Mouse (Mus musculus): ENCODE measurements around the gene Gm20431. TPM values are rescaled to one million over a fixed set of nuclear protein-coding genes. Genes with fewer than 3 reads are reported as not detected.

The Gm20431 gene
- total RNA-seq, 2 experiments from 2014 or later = 30.8 to 32.7 TPM

DNA sequence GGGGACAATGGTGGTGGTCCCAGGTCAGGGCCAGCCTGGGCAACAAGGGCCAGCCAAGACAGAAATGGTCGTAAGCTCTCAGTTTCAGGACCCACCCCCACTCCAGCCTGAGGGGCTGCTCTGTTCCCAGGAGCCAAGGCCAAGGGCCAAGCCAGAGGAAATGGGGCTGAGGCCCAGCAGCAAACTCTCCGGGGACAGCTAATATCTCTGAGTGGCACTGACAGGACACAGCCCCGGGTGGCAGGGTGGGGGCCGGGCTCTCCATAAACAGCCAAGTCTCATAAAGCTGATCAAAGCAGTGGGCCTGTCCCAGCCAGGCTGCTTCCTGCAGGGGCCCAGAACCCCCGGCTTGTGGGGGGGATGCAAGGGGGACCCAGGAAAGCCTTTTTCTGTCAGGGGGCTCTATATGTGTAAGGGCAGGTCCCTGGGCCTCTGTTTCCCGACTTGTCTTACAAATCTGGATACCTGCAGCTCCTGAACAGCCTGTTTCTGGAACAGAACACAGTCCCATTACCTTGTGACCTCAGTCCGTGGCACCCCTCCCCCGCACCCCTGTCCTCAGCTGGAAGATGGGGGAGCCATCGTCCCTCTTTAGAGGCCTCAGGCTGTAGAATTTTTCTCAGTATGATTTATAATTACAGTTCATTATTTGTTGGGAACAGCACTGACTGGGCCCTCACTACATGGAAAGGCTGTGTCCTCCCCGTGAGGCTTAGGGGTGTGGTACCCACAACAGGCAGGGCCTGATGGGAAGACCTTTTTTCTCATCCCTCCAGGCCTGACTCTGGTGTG is 77.9 kb downstream of the Gm20431 start:
- no peak for DNase-seq
- intact Hi-C loops (cut with DNase I) = no loop called here

DNA sequence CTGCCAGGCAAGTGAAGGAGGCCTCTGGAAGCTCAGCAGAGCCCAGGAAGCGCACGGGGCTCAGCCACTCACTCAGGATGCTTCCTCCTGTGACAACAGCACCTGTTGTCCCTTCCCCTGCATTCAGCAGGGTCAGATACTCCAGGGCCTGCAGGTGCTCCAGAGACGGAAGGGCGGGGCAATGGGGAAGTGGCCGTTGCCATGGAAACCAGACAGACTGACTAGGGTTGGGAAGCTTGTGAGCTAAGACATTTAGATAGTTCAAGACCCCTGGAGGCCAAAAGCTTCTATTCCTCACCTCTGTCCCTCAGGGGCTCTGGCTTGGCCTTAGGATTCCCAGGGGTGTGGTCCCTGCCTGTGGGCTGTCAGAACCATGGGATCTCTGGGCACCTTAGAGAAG is 82.8 kb downstream of the Gm20431 start:
- intact Hi-C loops (cut with DNase I) = no loop called here
- no peak for DNase-seq

DNA sequence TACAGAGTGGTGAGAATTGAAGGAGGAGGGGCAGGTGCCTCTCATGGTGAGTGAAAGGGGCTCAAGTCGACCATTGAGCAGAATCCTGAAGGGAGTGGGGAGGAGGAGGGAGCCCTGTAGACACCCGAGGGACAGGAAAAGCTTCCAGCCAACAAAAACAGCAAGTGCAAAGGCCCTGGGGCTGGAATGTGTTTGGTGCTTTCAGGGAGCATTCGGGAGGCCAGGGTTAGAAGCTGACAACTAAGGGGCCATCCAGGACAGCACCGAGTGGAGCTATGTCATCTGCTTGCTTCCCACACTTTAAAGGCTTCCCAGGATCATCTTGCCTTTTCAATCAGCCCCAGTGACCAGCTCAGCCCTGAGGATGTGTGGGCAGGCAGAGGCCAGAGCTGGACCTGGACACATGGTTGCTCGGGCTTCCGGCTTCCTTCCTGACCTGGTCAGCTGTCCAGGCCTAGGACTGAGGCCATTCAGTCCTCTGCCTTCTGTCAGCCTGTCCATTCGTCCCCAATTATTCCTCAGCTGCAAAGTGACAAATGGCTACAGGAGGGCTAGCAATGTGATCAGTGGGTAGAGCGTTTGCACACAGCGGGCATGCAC is 84.0 kb downstream of the Gm20431 start:
- intact Hi-C loops (cut with DNase I) = no loop called here
- DNase-seq = no peak

DNA sequence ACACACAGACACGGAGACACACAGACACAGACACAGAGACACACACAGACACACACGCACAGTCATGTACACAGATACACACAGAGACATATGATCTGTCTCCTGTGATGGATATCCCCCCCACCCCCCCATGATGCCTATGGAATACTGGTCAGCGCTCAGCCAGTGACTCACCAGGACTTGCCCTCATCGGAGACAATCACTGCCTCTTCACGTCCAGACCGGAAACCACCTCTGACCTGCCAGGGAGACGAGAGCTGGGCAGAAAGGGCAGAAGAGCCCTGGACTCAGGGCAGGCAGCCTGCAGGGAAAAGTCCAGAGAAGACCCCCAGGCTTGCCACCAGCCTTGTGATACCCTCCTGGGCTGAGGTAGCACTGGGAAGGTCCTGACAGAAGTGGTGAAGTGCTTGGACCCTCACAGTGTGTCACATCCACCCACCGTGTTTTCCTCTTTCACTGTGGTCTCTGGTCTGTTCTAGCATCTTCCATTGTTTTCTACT is 85.1 kb downstream of the Gm20431 start:
- intact Hi-C loops (cut with DNase I) = no loop called here
- DNase-seq = no peak

DNA sequence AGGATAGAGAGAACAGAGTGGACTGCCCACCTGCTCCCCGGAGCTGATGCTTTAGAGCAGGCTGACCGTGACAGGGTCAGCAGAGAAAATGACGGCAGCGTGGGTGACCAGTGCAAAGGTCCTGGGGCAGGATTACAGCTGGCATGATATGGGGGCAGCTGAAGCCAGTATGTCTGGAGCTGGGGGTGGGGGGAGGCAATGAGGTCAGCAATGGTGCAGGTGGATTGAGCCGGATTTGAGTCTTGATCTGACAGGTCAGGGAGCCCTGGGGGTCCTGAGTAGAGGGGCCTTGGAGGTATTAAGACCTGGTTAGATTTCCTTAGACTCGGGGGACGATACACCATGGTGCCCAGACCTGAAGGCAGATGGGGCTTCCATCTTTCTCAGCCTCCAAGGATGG is 85.7 kb downstream of the Gm20431 start:
- no peak for DNase-seq
- intact Hi-C loops (cut with DNase I) = no loop called here

DNA sequence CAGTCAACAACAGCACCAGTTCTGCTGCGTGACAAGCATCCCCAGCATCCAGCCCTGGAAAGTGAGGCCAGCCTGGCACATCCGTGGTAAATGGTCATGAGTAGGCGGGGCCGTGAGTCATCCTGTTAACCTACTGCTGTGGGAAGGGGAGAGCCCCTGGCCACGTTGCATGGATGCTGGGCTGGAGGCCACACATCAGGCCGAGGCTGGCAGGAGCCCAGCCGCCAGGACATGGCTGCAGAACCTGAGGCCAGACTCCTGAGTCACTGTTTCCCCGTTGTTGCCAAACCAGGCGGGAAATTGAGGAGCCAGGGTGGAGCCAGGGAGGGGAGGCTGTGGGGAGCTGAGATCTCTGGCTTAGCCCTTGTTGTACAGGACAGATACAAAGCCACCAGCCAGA is 86.5 kb downstream of the Gm20431 start:
- no peak for DNase-seq
- intact Hi-C loops (cut with DNase I) = no loop called here

DNA sequence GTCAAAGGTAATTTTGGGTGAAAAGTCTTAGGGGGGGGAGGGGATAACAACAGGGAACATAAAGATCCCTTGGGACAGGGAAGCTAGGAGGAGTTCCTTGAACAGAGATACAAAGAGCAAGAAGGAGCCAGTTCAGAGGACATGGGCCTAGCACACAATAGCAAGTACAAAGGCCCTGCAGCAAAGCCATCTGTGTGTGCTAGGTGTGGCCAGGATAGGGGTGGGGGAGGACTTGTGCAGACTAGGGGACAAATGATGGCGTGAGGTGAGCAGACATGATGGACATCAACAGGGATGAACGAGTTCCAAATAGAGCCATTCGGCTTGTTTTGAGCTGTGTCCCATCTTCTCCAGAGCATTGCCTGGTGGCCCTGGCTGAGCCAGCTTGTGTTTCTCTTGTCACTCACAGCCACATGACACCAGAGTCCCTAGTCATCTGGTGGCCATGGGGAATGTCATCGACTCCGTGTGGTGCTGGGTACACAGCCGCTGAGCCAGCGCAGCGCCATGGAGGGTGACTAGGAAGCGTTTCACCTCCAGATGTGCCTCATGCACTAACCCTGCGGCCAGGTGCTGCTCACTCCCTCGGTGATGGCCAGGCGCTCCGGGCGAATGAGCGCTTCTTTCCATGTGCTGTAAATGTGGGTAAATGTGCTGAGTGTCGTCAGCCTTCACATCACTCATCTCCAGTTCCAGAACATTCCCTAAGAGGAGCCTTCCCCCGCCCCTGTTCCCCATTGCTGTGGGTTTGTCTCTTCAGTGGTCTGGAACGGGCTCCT is 89.7 kb downstream of the Gm20431 start:
- DNase-seq = no peak
- intact Hi-C loops (cut with DNase I) = no loop called here

DNA sequence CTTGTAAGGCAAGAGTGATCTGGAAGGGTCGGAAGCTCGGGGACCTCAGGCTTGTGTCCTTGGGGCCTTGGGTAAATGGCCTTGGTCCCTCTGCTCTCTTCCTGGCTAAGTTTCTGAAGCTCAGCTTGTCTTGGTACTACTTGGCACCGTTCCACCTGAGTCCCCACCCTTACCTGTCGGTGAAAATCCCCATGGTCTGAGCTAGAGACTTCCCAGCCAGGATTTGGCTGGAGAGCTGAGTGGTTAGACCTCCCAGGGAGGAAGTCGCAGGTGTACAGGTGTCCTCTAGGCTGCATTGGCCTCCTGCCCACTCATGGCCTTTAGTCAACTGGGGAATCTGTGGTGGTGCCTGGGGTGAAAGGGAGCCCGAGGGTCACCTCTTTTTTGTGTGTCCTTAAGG is 90.5 kb downstream of the Gm20431 start:
- intact Hi-C loops (cut with DNase I) = no loop called here

DNA sequence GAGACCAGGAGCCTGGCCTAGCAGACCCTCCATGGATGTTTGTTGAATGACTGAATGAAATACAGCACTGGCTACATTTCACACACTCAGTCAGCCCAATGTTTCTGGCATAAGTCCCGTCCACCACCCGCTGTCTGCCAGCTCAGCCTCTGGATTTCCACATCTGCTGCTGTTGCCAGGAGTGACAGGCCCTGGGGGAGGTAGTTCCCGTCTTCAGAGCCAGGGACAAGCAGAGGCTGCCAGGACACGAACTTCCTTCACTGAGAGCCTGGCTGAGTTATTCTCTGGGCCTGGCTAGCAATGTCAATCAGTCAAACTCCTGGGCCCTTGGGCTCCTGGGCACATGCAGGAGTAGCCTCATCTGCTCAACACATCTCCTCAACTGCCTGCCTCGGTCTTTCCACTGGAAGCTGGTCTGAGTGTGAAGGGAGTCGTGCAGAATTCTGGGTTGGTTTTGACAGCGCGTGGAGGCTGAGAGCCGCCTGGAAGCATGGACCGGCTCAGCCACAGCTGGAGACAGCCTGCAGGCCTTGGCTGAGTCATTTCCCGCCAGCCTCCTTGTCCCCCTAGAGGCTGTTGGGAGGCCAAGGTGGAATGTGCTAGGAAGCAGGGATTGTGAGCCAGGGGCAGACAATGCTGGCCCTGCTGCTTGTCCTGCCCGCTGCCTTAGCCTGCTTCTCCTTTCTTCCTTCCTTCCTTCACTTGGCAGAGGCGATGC is 91.2 kb downstream of the Gm20431 start:
- intact Hi-C loops (cut with DNase I) = no loop called here

More for the DNA sequence above, 90.5 kb downstream of the Gm20431 start:
- no peak for DNase-seq

DNA sequence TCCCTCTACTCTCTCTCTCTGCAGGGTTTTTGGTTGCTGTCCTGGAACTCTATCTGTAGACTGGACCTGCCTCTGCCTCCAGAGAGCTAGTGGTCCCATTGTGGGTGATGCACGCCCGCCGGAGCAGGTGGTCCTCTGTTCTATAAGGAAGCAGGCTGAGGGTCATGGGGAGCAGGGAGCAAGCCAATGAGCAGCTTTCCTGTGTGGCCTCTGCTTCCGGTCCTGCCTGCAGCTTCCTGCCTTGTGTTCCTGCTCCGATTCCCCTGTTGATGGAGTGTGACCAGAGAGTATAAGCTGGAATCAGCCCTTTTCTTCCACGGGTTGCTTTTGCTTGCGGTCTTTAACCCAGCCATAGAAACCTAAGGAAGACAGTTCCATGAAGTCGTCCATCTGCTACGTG is 93.2 kb downstream of the Gm20431 start:
- intact Hi-C loops (cut with DNase I) = no loop called here
- no peak for DNase-seq

More for the DNA sequence above, 91.2 kb downstream of the Gm20431 start:
- no peak for DNase-seq

DNA sequence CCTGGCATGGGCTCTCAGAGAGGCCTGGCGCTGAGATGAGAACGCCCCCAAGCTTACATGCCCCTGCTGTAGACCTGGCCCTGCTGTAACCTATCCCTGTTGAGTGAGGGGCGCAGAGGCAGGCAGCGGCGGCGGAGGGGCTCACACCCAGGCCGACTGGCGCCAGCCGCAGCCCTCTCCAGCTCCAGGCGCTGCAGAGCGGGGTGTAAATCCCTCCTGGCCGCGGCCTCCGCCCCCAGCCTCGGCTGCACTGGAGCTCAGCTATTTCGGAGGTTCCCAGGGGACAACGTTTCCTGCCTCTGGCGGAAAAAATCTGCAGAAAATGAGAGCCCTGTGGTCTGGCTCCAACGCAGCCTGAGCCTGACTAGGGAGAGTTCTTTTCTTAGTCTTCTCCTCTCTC is 95.6 kb downstream of the Gm20431 start:
- DNase-seq = no peak
- intact Hi-C loops (cut with DNase I) = no loop called here

DNA sequence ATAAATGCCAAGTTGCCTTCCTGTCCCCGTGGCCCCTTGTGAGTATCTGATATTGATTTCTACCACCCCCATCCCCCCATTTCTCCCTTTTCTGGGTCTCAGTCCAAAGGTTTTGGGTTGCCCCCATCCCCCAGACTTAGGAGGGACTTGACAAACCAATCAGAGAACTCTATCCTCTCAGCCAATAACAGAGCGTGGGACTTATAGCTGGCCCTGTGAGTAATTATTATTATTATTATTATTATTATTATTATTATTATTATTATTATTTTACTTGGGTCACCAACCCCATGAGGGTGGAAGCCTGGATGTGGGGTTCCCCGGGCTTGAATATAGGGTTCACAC is 96.0 kb downstream of the Gm20431 start:
- no peak for DNase-seq
- intact Hi-C loops (cut with DNase I) = no loop called here

DNA sequence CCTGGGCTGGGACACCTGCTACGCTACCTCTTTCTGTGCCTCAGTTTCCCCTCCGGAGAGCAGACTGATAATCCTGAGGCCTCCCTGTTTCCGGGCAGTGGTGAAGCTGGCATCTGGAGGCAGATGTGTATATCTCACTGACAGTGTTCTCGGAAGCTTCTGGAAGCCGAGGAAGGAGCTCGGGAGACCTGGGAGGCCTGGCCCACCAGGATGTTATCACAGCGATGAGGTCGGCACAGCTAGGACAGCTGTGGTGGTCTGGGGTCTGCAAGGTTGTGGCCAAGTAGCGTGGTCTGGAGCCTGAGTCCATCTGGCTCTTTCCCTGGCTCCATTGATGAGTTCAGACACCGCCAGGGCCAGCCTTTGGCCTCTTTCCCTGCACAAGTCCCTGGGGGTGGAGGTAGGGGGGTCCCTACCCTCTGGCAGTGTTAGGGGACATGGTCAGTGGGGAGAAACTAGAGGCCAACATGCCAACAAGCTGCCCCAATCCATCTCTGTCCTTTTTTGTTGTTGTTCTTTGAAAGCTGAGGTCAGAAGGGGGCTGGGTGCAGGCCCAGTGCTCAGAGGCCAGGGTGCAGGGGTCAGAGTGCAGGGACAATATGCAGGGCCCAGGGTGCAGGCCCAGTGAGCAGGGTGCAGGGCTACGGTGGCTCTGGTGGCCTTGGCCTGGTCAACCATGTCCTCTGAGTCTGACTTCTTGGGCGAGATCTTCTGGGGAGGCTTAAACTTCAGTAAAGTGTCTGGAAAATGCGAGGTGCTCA is 96.6 kb downstream of the Gm20431 start:
- no peak for DNase-seq
- intact Hi-C loops (cut with DNase I) = no loop called here

DNA sequence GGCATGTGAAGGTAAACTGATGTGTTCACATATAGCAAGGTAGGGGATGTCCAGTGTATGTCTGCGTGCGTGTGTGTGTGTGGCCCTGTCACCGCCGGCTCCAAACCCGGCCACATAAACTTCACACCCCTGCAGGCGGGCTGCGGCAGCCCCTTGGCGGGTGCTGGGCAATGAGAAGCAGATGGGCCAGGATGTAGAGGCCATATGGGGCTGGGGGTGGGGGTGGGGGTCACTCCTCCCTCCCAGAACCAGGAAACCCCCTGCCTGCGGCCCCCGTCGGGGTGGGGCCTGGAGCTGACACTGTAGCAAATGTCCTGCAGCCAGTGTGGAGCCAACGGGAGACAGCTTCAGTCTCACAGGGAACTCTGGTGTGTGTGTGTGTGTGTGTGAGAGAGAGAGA is 97.6 kb downstream of the Gm20431 start:
- intact Hi-C loops (cut with DNase I) = no loop called here
- DNase-seq = peak; percentile 54

DNA sequence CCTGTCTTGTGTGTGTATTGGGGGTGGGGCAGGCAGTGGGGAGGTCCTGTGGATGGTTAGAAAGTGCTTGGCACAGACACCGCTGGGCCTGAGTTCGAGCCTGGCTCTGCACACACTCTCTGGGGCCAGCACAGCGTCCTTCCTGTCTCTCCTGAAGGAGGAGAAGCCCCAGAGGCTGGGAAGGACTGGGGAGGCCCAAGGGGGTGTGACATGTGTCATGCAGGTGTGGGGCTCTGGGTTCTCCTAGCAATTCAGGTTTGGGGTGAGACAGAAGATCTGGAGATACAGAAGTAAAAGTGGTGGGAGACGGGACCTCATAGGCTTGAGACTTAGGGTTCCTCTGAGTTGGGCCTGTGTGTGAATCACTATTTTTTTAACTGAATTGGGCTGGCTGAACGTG is 98.3 kb downstream of the Gm20431 start:
- no peak for DNase-seq

DNA sequence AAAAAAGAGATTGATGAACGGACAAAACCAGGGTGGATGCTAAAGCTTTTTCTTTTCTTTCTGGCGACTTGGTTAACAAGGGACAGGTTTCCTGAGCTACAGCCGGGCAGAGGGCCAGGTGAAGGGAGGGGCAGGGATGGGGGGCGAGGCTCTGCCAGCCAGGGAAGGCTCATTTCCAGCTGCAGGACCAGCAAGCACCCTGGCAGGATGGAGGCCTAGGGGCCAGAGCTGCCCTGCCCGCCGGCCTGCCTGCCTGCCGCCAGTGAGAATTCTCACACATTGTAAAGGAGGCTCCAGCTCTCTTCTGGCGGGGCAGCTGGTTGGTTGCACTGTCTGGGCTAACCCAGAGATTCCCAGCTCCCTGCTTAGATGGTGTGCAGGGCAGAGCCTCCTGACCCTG is 99.2 kb downstream of the Gm20431 start:
- DNase-seq = peak; percentile 82
- intact Hi-C loops (cut with DNase I) = no loop called here

More for the DNA sequence above, 98.3 kb downstream of the Gm20431 start:
- intact Hi-C loops (cut with DNase I) = no loop called here

DNA sequence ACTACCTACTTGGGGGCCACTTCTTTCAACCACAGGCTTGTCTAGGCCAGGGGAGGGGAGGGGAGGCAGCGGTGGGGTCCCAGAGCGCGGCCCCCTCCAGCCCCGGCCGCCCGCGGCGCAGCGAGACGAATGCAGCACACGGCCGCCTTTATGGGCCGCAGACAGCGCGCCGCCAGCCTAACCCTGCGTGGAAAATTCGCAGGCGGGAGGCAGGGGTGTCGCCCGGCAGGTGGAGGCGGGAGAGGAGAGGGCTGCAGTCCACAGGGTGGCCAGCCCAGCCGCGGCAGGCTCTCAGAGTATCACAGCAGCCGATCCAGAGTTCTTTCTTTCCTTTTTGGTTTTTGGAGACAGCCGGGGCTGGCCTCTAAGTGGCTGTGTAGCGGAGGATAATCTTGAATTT is 101.9 kb downstream of the Gm20431 start:
- DNase-seq = no peak
- intact Hi-C loops (cut with DNase I) = no loop called here
